Mouse (Mus musculus): Measurements from ENCODE around the gene Nr2e1. TPM values are rescaled to one million over a fixed set of nuclear protein-coding genes. Genes with fewer than 3 reads are reported as not detected.
A peak's percentile ranks its signal among the peaks of the same experiment; 100 is the strongest.

Nr2e1 gene
- polyA plus RNA-seq, 1 experiment from 2014 or later = not detected

DNA sequence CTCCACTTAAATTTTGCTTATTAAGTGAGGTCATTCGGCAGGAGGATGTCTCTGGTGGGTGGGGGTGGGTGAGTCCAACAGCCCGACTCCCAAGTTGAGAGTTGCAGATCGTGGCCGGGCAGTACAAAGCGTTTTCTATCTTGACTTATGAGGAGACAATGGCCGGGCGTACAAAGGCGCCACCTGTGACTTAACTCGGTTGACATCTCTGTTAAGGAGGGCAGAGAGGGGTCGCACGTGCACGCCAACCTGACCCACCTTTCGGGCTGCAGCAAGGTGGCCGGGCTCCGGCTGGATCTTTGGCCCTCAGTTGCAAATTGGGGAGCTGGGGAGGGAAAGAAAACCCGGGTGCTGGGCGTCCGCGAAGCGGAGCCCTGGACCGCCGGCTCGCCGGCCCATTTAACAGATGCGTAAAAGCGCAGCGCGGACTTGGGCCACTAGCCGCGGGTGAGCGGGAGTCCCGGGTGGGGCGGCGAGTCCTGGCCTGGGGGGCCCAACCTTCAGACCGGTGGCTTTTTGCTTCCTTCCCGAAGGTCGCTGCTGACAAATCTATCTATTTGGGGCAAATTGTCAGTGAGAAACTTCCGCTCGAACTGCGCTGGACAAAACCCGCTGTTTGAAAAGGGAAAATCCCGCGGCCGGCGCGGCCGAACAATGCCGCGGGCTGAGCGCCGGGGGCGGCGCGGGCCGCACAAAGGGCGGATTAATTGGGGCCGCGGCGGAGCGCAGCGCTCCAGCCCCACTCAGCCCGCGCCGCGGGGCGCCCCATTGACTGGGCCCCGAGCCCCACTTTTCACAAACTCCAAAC, 8.0 kb upstream of the Nr2e1 start:
- peak; percentile 80 for DNase-seq (ENCODE audit: low spot score)
- Histone ChIP-seq H3K27me3 (ENCODE audit: control insufficient read depth, insufficient read depth, low read length) (peaks cover 97% of the 10 kb centered on the region), H3K9ac (ENCODE audit: low read length) (no peak overlapping the region), H3K4me2 (ENCODE audit: low read depth) (peak overlapping the region; percentile 42), H3K27ac (ENCODE audit: low read depth, low read length) (no peak overlapping the region), H3K4me3 (ENCODE audit: low read depth, low read length) (peak overlapping the region; percentile 19), H3K36me3 (ENCODE audit: control insufficient read depth, insufficient read depth, low read length) (no peaks in the 10 kb centered on the region), H3K9me3 (ENCODE audit: control insufficient read depth, low read length) (peaks cover under 1% of the 10 kb centered on the region; the same call in 1 of the 2 replicates), H3K4me1 (ENCODE audit: control insufficient read depth, insufficient read depth, low read length) (peaks cover 14% of the 10 kb centered on the region; the same call in 1 of the 2 replicates)
- WGBS = under 1% methylated on average over 66 of the region's 67 CpGs
- ATAC-seq (ENCODE audit: insufficient read depth, low FRiP score, low TSS enrichment) = peak; percentile 75

DNA sequence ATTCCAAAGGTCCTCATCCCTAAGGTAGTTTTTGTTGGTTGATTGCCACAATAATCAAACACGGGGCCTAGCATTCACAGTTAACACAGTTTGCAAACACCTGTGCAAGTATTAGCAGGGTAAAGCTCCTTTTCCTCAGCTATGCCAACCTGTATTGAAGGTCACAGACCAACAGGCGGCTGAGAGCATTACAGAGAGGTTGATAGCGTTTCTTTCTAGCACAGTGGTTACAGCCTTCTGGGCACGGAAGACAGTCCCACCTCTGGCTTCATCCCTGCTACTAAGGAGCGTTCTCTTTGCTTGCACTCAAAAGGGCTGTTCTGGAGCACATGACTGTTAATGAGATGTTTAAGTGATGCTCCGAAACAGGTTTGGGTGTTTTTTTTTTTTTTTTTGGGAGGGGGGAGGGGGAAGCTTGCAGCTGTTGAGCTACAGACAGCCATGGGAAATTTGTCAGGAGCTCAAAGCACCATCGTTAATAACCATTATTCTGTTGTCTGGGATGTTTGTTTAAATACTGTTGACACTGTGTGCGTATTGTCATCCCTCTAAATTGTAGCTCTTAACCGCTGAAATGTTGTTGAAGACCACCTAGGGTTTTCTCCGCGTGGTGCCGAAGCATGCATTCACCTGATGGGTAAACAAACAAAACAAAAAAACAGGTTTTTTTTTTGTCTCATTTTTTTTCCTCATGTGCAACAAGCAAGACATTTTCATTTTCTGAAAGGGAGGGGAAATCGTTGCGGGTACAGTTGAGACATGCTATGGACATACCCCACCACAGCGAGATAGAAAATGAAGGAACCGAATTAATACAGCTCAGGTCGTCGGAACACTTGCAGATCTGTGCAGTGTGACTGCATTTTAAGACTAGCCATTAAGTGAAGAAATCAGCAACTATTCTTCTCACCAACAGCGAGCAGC, 7.1 kb upstream of the Nr2e1 start:
- ATAC-seq (ENCODE audit: insufficient read depth, low FRiP score, low TSS enrichment) (no peak; the same call in 1 of the 2 replicates), DNase-seq (ENCODE audit: low spot score) (peak; percentile 38)
- H3K4me1 ChIP-seq (ENCODE audit: control insufficient read depth, insufficient read depth, low read length) = peaks cover 14% of the 10 kb centered on the region; the same call in 1 of the 2 replicates
- H3K4me3 ChIP-seq (ENCODE audit: low read depth, low read length) = no peak overlapping the region
- H3K4me2 ChIP-seq (ENCODE audit: low read depth) = no peak overlapping the region
- no peak overlapping the region for H3K27ac ChIP-seq (ENCODE audit: low read depth, low read length)
- no peaks in the 10 kb centered on the region for H3K36me3 ChIP-seq (ENCODE audit: control insufficient read depth, insufficient read depth, low read length)
- WGBS = under 1% methylated on average over 19 of the region's 19 CpGs
- no peak overlapping the region for H3K9ac ChIP-seq (ENCODE audit: low read length)
- peaks cover 99% of the 10 kb centered on the region for H3K27me3 ChIP-seq (ENCODE audit: control insufficient read depth, insufficient read depth, low read length)
- H3K9me3 ChIP-seq (ENCODE audit: control insufficient read depth, low read length) = peaks cover 2% of the 10 kb centered on the region; the same call in 1 of the 2 replicates

GRCm38 (mm10) chr10:42589505-42589904, 6.1 kb upstream of the Nr2e1 start:
- H3K4me1 ChIP-seq (ENCODE audit: control insufficient read depth, insufficient read depth, low read length) = peaks cover 14% of the 10 kb centered on the region
- no peak overlapping the region for H3K27ac ChIP-seq (ENCODE audit: low read depth, low read length)
- no peaks in the 10 kb centered on the region for H3K36me3 ChIP-seq (ENCODE audit: control insufficient read depth, insufficient read depth, low read length)
- H3K4me3 ChIP-seq (ENCODE audit: low read depth, low read length) = no peak overlapping the region
- ATAC-seq (ENCODE audit: insufficient read depth, low FRiP score, low TSS enrichment) (no peak), DNase-seq (ENCODE audit: low spot score) (no peak)
- peaks cover 2% of the 10 kb centered on the region; the same call in 1 of the 2 replicates for H3K9me3 ChIP-seq (ENCODE audit: control insufficient read depth, low read length)
- no peak overlapping the region for H3K9ac ChIP-seq (ENCODE audit: low read length)
- WGBS = 2% methylated on average over 5 of the region's 5 CpGs
- H3K27me3 ChIP-seq (ENCODE audit: control insufficient read depth, insufficient read depth, low read length) = peaks cover 99% of the 10 kb centered on the region
- no peak overlapping the region for H3K4me2 ChIP-seq (ENCODE audit: low read depth)

DNA sequence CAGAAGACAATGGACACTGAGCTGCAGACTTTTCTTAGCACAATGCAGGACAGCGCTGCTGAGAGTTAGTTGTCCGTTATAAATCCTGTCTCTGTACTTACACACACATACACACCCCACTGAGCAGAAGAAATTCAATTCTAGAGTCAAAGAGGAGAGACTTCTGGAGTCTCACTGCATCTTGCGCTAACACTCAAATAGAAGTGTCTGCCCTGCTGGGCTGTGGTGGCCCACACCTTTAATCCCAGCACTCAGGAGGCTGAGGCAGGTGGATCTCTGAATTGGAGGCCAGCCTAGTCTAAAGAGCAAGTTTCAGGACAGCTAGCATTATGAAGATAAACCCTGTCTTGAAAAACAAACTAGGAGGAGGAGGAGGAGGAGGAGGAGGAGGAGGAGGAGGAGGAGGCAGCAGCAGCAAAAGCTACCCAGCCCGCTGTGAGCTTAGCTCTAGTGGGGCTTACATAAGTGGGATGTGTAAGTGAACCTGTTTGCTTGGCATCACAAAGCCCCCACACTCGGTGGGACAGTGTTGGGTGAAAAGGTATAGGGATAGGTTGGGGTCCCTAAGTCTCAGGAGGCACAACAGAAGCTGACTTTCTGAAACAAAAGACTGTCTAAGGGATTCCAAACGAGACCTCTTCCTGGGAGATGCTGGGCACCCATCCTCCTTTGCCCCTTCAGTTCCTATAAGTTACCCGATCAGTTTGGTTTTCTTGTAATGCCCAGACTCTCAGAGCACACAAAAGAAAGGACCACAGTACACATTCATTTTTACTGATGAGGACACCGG, 4.7 kb upstream of the Nr2e1 start:
- no peaks in the 10 kb centered on the region for H3K36me3 ChIP-seq (ENCODE audit: control insufficient read depth, insufficient read depth, low read length)
- 1% methylated on average over 8 of the region's 8 CpGs for WGBS
- no peak for ATAC-seq (ENCODE audit: insufficient read depth, low FRiP score, low TSS enrichment)
- no peak for DNase-seq (ENCODE audit: low spot score)
- no peak overlapping the region for H3K4me3 ChIP-seq (ENCODE audit: low read depth, low read length)
- H3K9ac ChIP-seq (ENCODE audit: low read length) = no peak overlapping the region
- no peak overlapping the region for H3K4me2 ChIP-seq (ENCODE audit: low read depth)
- H3K9me3 ChIP-seq (ENCODE audit: control insufficient read depth, low read length) = peaks cover 2% of the 10 kb centered on the region; the same call in 1 of the 2 replicates
- peaks cover 22% of the 10 kb centered on the region for H3K4me1 ChIP-seq (ENCODE audit: control insufficient read depth, insufficient read depth, low read length)
- no peak overlapping the region for H3K27ac ChIP-seq (ENCODE audit: low read depth, low read length)
- H3K27me3 ChIP-seq (ENCODE audit: control insufficient read depth, insufficient read depth, low read length) = peaks cover 99% of the 10 kb centered on the region

- Histone ChIP-seq H3K36me3 (ENCODE audit: control insufficient read depth, insufficient read depth, low read length) (no peaks in the 10 kb centered on the region), H3K4me3 (ENCODE audit: low read depth, low read length) (no peak overlapping the region), H3K27me3 (ENCODE audit: control insufficient read depth, insufficient read depth, low read length) (peaks cover 99% of the 10 kb centered on the region), H3K4me1 (ENCODE audit: control insufficient read depth, insufficient read depth, low read length) (peaks cover 13% of the 10 kb centered on the region), H3K27ac (ENCODE audit: low read depth, low read length) (no peak overlapping the region), H3K4me2 (ENCODE audit: low read depth) (no peak overlapping the region), H3K9me3 (ENCODE audit: control insufficient read depth, low read length) (peaks cover 2% of the 10 kb centered on the region; the same call in 1 of the 2 replicates), H3K9ac (ENCODE audit: low read length) (no peak overlapping the region)
- no peak for ATAC-seq (ENCODE audit: insufficient read depth, low FRiP score, low TSS enrichment)
- WGBS = 4% methylated on average over 22 of the region's 22 CpGs
- no peak for DNase-seq (ENCODE audit: low spot score)
Measured at GRCm38 (mm10) chr10:42585596-42586305, 2.3 kb upstream of the Nr2e1 start.

DNA sequence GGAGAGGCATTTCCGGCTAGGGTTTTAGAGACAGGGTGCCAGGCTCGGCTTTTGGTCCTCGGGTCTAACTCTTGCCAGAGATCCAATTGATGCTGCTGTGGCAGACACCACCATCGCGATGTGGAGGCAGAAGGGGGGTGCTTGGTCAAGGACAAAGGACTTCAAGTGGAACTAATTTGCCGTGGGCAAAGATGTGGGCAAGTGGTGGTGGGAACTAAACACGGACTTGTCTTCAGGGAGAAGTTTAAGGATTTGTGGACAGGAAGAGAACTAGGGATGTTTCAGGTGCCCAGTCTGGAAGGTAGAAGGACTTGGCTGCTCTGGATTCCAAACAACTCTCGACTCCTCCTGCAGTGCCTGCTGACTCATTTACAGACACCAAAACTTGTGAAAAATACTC, 1.7 kb upstream of the Nr2e1 start:
- no peak overlapping the region for H3K9ac ChIP-seq (ENCODE audit: low read length)
- peaks cover 9% of the 10 kb centered on the region for H3K4me1 ChIP-seq (ENCODE audit: control insufficient read depth, insufficient read depth, low read length)

GRCm38 (mm10) chr10:42584436-42584983, 1.1 kb upstream of the Nr2e1 start:
- Histone ChIP-seq H3K4me1 (ENCODE audit: control insufficient read depth, insufficient read depth, low read length) (peaks cover 11% of the 10 kb centered on the region), H3K9me3 (ENCODE audit: control insufficient read depth, low read length) (peaks cover 2% of the 10 kb centered on the region; the same call in 1 of the 2 replicates), H3K4me2 (ENCODE audit: low read depth) (peak overlapping the region; percentile 24), H3K4me3 (ENCODE audit: low read depth, low read length) (peak overlapping the region; percentile 7; the same call in 1 of the 2 replicates), H3K27me3 (ENCODE audit: control insufficient read depth, insufficient read depth, low read length) (peaks cover 99% of the 10 kb centered on the region), H3K27ac (ENCODE audit: low read depth, low read length) (no peak overlapping the region), H3K36me3 (ENCODE audit: control insufficient read depth, insufficient read depth, low read length) (no peaks in the 10 kb centered on the region), H3K9ac (ENCODE audit: low read length) (no peak overlapping the region)
- DNase-seq (ENCODE audit: low spot score) (peak; percentile 53), ATAC-seq (ENCODE audit: insufficient read depth, low FRiP score, low TSS enrichment) (no peak)
- WGBS = under 1% methylated on average over 37 of the region's 37 CpGs

More for the DNA sequence above, 1.7 kb upstream of the Nr2e1 start:
- ATAC-seq (ENCODE audit: insufficient read depth, low FRiP score, low TSS enrichment) (no peak), DNase-seq (ENCODE audit: low spot score) (peak; percentile 36)
- no peak overlapping the region for H3K4me2 ChIP-seq (ENCODE audit: low read depth)
- H3K9me3 ChIP-seq (ENCODE audit: control insufficient read depth, low read length) = peaks cover 2% of the 10 kb centered on the region; the same call in 1 of the 2 replicates
- no peak overlapping the region for H3K27ac ChIP-seq (ENCODE audit: low read depth, low read length)
- H3K4me3 ChIP-seq (ENCODE audit: low read depth, low read length) = no peak overlapping the region
- H3K27me3 ChIP-seq (ENCODE audit: control insufficient read depth, insufficient read depth, low read length) = peaks cover 99% of the 10 kb centered on the region
- no peaks in the 10 kb centered on the region for H3K36me3 ChIP-seq (ENCODE audit: control insufficient read depth, insufficient read depth, low read length)
- WGBS = 1% methylated on average over 8 of the region's 8 CpGs

Data from neural tube, embryonic 11.5 days (tissue).